Mouse (Mus musculus) MEL (cell line): Measurements from ENCODE around the gene Zfp598. TPM values are rescaled to one million over a fixed set of nuclear protein-coding genes. Genes with fewer than 3 reads are reported as not detected.

ENCODE experiments used
- DNase-seq: peaks from one replicate; pipeline ENCODE4 v3.0.0; 2011; ENCODE audit warnings: low read depth, low spot score
- H3K27ac ChIP-seq: 2 replicates; pipeline ENCODE4 v1.5.1; 2012; ENCODE audit warnings: low read depth, mild to moderate bottlenecking, control low read depth, low read length, moderate library complexity; ENCODE audit not compliant: control insufficient read depth
- H3K27me3 ChIP-seq, 2 experiments: fragments of 150-350 bp in 1 of 2; sonication (generic) in 1 of 2; 2 replicates each; pipeline ENCODE4 v1.6.1; 2012; ENCODE audit warnings: low read length in 2 of 2, mild to moderate bottlenecking in 2 of 2, improper control_type of control experiment in 1 of 2, moderate library complexity in 1 of 2; ENCODE audit not compliant: insufficient read depth in 2 of 2, control insufficient read depth in 1 of 2
- H3K36me3 ChIP-seq, 2 experiments: 2 replicates each; pipeline ENCODE4 v1.6.1; 2012 to 2014; ENCODE audit warnings: low read length in 2 of 2, improper control_type of control experiment in 1 of 2, inconsistent platforms in 1 of 2, mild to moderate bottlenecking in 1 of 2; ENCODE audit not compliant: insufficient read depth in 2 of 2, control insufficient read depth in 1 of 2
- H3K4me1 ChIP-seq, 2 experiments: fragments of 150-350 bp in 1 of 2; sonication (generic) in 1 of 2; 2 replicates each; pipeline ENCODE4 v1.6.1; 2012; ENCODE audit warnings: low read length in 2 of 2, improper control_type of control experiment in 1 of 2, mild to moderate bottlenecking in 1 of 2; ENCODE audit not compliant: insufficient read depth in 2 of 2, control insufficient read depth in 1 of 2
- H3K4me3 ChIP-seq, 2 experiments: fragments of 150-350 bp in 1 of 2; sonication (generic) in 1 of 2; 2 replicates each; pipeline ENCODE4 v1.5.1; 2012; ENCODE audit warnings: low read depth in 2 of 2, low read length in 2 of 2, mild to moderate bottlenecking in 2 of 2, moderate library complexity in 2 of 2, control low read depth in 1 of 2, improper control_type of control experiment in 1 of 2; ENCODE audit not compliant: control insufficient read depth in 1 of 2, insufficient read depth in 1 of 2
- H3K79me2 ChIP-seq: 2 replicates; pipeline ENCODE4 v1.6.1; 2012; ENCODE audit warnings: mild to moderate bottlenecking, low read length, moderate library complexity; ENCODE audit not compliant: control insufficient read depth, poor library complexity, insufficient read depth
- H3K9ac ChIP-seq: 2 replicates; pipeline ENCODE4 v1.6.1; 2012; ENCODE audit warnings: low read depth, mild to moderate bottlenecking, control low read depth, low read length, moderate library complexity; ENCODE audit not compliant: control insufficient read depth, poor library complexity, severe bottlenecking
- H3K9me3 ChIP-seq: fragments of 150-350 bp; sonication (generic); replicated peaks from 2 replicates; pipeline ENCODE4 v1.6.1; 2012; ENCODE audit warnings: mild to moderate bottlenecking, low read length, improper control_type of control experiment, moderate library complexity; ENCODE audit not compliant: insufficient read depth
- BHLHE40 ChIP-seq: IDR thresholded peaks from 2 replicates; pipeline ENCODE4 v1.6.1; 2012; ENCODE audit warnings: low read depth, mild to moderate bottlenecking, inconsistent platforms, low read length, improper control_type of control experiment, borderline replicate concordance
- CHD1 ChIP-seq: IDR thresholded peaks from 2 replicates; pipeline ENCODE4 v1.6.1; 2012; ENCODE audit warnings: low read depth, mild to moderate bottlenecking, inconsistent platforms, low read length, improper control_type of control experiment
- CHD2 ChIP-seq: IDR thresholded peaks from 2 replicates; pipeline ENCODE4 v1.6.1; 2011; ENCODE audit warnings: low read length, improper control_type of control experiment
- E2F4 ChIP-seq: IDR thresholded peaks from 2 replicates; pipeline ENCODE4 v1.6.1; 2011; ENCODE audit warnings: low read depth, low read length, improper control_type of control experiment, borderline replicate concordance
- ELF1 ChIP-seq: IDR thresholded peaks from 2 replicates; pipeline ENCODE4 v1.6.1; 2014; ENCODE audit warnings: low read depth, mild to moderate bottlenecking, inconsistent platforms, low read length, improper control_type of control experiment, moderate library complexity
- EP300 ChIP-seq, 2 experiments: IDR thresholded peaks; 2 replicates each; pipeline ENCODE4 v1.6.1; 2011; ENCODE audit warnings: improper control_type of control experiment in 2 of 2, low read length in 2 of 2, low read depth in 1 of 2, mild to moderate bottlenecking in 1 of 2
- ETS1 ChIP-seq: IDR thresholded peaks from 2 replicates; pipeline ENCODE4 v1.6.1; 2012; ENCODE audit warnings: low read depth, mild to moderate bottlenecking, inconsistent platforms, low read length, improper control_type of control experiment, moderate library complexity
- GATA1 ChIP-seq: IDR thresholded peaks from 2 replicates; pipeline ENCODE4 v1.6.1; 2011; ENCODE audit warnings: low read depth, low read length, improper control_type of control experiment
- HCFC1 ChIP-seq: IDR thresholded peaks from 2 replicates; pipeline ENCODE4 v1.6.1; 2012; ENCODE audit warnings: low read depth, mild to moderate bottlenecking, inconsistent platforms, low read length, improper control_type of control experiment, moderate library complexity
- JUND ChIP-seq: IDR thresholded peaks from 2 replicates; pipeline ENCODE4 v1.6.1; 2011; ENCODE audit warnings: low read depth, mild to moderate bottlenecking, improper control_type of control experiment, low read length
- MAFK ChIP-seq: IDR thresholded peaks from 2 replicates; pipeline ENCODE4 v1.6.1; 2011; ENCODE audit warnings: low read depth, mild to moderate bottlenecking, low read length, improper control_type of control experiment, borderline replicate concordance
- MAX ChIP-seq: IDR thresholded peaks from 2 replicates; pipeline ENCODE4 v1.6.1; 2011; ENCODE audit warnings: low read length, improper control_type of control experiment
- MAZ ChIP-seq: IDR thresholded peaks from 2 replicates; pipeline ENCODE4 v1.6.1; 2012; ENCODE audit warnings: low read depth, mild to moderate bottlenecking, inconsistent platforms, low read length, improper control_type of control experiment
- MEF2A ChIP-seq: IDR thresholded peaks from 2 replicates; pipeline ENCODE4 v1.6.1; 2014; ENCODE audit warnings: low read depth, mild to moderate bottlenecking, inconsistent platforms, low read length, improper control_type of control experiment; ENCODE audit not compliant: poor library complexity, insufficient replicate concordance, severe bottlenecking; ENCODE audit errors: extremely low read depth
- MXI1 ChIP-seq: IDR thresholded peaks from 2 replicates; pipeline ENCODE4 v1.6.1; 2011; ENCODE audit warnings: mild to moderate bottlenecking, low read depth, low read length, improper control_type of control experiment
- MYB ChIP-seq: IDR thresholded peaks from 2 replicates; pipeline ENCODE4 v1.6.1; 2011; ENCODE audit warnings: mild to moderate bottlenecking, low read depth, low read length, improper control_type of control experiment
- MYC ChIP-seq: IDR thresholded peaks from 2 replicates; pipeline ENCODE4 v1.6.1; 2011; ENCODE audit warnings: low read depth, mild to moderate bottlenecking, low read length, improper control_type of control experiment, moderate library complexity
- NELFE ChIP-seq: IDR thresholded peaks from 2 replicates; pipeline ENCODE4 v1.6.1; 2011; ENCODE audit warnings: low read depth, low read length, improper control_type of control experiment
- NRF1 ChIP-seq: IDR thresholded peaks from 2 replicates; pipeline ENCODE4 v1.6.1; 2014; ENCODE audit warnings: low read depth, mild to moderate bottlenecking, inconsistent platforms, low read length, improper control_type of control experiment, moderate library complexity; ENCODE audit not compliant: poor library complexity, insufficient read depth, severe bottlenecking
- POLR2A ChIP-seq, 2 experiments: IDR thresholded peaks; 2 replicates each; pipeline ENCODE4 v1.6.1; 2011 to 2012; ENCODE audit warnings: low read length in 2 of 2, mild to moderate bottlenecking in 2 of 2, control low read depth in 1 of 2, improper control_type of control experiment in 1 of 2, low read depth in 1 of 2, moderate library complexity in 1 of 2; ENCODE audit not compliant: control insufficient read depth in 1 of 2, insufficient read depth in 1 of 2, poor library complexity in 1 of 2
- POLR2AphosphoS2 ChIP-seq: IDR thresholded peaks from 2 replicates; pipeline ENCODE4 v1.6.1; 2011; ENCODE audit warnings: low read length, improper control_type of control experiment
- POLR2AphosphoS5 ChIP-seq: IDR thresholded peaks from 2 replicates; pipeline ENCODE4 v1.6.1; 2012; ENCODE audit warnings: low read depth, borderline replicate concordance, mild to moderate bottlenecking, inconsistent platforms, low read length, moderate library complexity, mixed read lengths
- RAD21 ChIP-seq: IDR thresholded peaks from 2 replicates; pipeline ENCODE4 v1.6.1; 2011; ENCODE audit warnings: mild to moderate bottlenecking, low read depth, low read length, improper control_type of control experiment
- RCOR1 ChIP-seq: IDR thresholded peaks from 2 replicates; pipeline ENCODE4 v1.6.1; 2012; ENCODE audit warnings: low read depth, mild to moderate bottlenecking, inconsistent platforms, low read length, improper control_type of control experiment
- SIN3A ChIP-seq: IDR thresholded peaks from 2 replicates; pipeline ENCODE4 v1.6.1; 2012; ENCODE audit warnings: low read length, improper control_type of control experiment, inconsistent platforms
- SMC3 ChIP-seq: IDR thresholded peaks from 2 replicates; pipeline ENCODE4 v1.6.1; 2011; ENCODE audit warnings: low read depth, low read length, improper control_type of control experiment
- TAL1 ChIP-seq: IDR thresholded peaks from 2 replicates; pipeline ENCODE4 v1.6.1; 2012; ENCODE audit warnings: mild to moderate bottlenecking, inconsistent platforms, low read length, moderate library complexity, mixed read lengths
- TBP ChIP-seq: IDR thresholded peaks from 2 replicates; pipeline ENCODE4 v1.8.0; 2011; ENCODE audit warnings: low read depth, low read length, improper control_type of control experiment
- TCF12 ChIP-seq: IDR thresholded peaks from 2 replicates; pipeline ENCODE4 v1.6.1; 2014; ENCODE audit warnings: low read depth, mild to moderate bottlenecking, inconsistent platforms, low read length, improper control_type of control experiment, moderate library complexity
- UBTF ChIP-seq: IDR thresholded peaks from 2 replicates; pipeline ENCODE4 v1.6.1; 2012; ENCODE audit warnings: low read depth, mild to moderate bottlenecking, inconsistent platforms, low read length, improper control_type of control experiment, moderate library complexity, borderline replicate concordance; ENCODE audit not compliant: insufficient read depth
- USF1 ChIP-seq: IDR thresholded peaks from 2 replicates; pipeline ENCODE4 v1.6.1; 2014; ENCODE audit warnings: low read depth, mild to moderate bottlenecking, inconsistent platforms, low read length, improper control_type of control experiment, moderate library complexity
- USF2 ChIP-seq, 2 experiments: IDR thresholded peaks; 2 replicates each; pipeline ENCODE4 v1.6.1; 2011 to 2012; ENCODE audit warnings: improper control_type of control experiment in 2 of 2, low read length in 2 of 2, borderline replicate concordance in 1 of 2, inconsistent platforms in 1 of 2, low read depth in 1 of 2, mild to moderate bottlenecking in 1 of 2; ENCODE audit not compliant: insufficient read depth in 1 of 2
- ZC3H11A ChIP-seq: IDR thresholded peaks from 2 replicates; pipeline ENCODE4 v1.6.1; 2012; ENCODE audit warnings: low read depth, mild to moderate bottlenecking, inconsistent platforms, low read length, improper control_type of control experiment
- ZKSCAN1 ChIP-seq: IDR thresholded peaks from 2 replicates; pipeline ENCODE4 v1.6.1; 2012; ENCODE audit warnings: low read depth, mild to moderate bottlenecking, inconsistent platforms, low read length, improper control_type of control experiment, moderate library complexity
- ZMIZ1 ChIP-seq: IDR thresholded peaks from 2 replicates; pipeline ENCODE4 v1.6.1; 2012; ENCODE audit warnings: low read depth, mild to moderate bottlenecking, inconsistent platforms, low read length, improper control_type of control experiment, moderate library complexity
- ZNF384 ChIP-seq: IDR thresholded peaks from 2 replicates; pipeline ENCODE4 v1.6.1; 2012; ENCODE audit warnings: low read depth, mild to moderate bottlenecking, inconsistent platforms, low read length, improper control_type of control experiment
- polyA plus RNA-seq, 2 experiments: library from polyadenylated mRNA; stranded (reverse) in 1 of 2; unstranded in 1 of 2; fragments of >175 nt in 1 of 2; fragments of >200 nt in 1 of 2; gene quantifications; 2 replicates each; pipeline versions ENCODE4 v1.2.1 to v1.2.4; 2012; ENCODE audit warnings: low replicate concordance in 2 of 2, low read depth in 1 of 2; ENCODE audit not compliant: insufficient read length in 2 of 2, insufficient read depth in 1 of 2, missing spikeins in 1 of 2
- total RNA-seq: library from RNA; depleted of rRNA; stranded (reverse); fragments of 300-350 nt; gene quantifications from 2 replicates; pipeline ENCODE4 v1.2.3, GENCODE M21; 2012

Gene Zfp598
- total and polyA plus RNA-seq, 3 experiments, result 22.2 to 80.4 (median 59.0) TPM

DNA sequence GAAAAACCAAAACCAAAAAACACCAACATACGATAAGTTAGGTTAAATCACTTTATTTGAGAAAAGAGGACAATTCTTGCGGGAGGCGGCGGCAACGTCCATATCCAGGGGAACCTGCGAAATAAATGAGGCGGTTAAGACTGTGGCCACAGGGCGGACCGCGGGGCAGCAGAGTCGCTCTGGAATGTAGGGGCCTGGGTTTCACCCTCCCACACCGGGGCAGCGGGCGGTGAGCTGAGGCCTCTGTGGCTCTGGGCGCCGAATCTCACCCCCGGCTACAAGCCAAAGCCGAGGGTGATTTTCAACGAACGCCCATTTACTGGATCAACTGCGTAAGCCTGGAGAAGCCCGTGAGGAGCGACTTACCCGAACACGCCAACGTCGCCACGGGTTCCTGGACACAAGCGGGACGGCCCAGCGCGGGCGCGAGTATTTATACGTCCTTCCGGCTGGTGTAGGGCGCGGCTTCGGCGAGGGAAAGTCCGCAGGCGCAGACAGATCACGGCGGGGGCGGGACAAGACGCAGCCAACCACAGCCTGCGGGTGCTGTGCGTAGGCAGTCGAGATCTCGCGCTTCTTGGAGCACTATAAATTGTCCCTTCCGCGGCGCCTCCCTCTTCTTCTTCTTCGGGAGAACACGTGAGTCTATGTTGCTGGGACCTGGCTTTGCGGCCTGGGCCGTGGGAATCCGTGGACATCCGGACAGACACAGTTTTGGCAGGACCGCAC is 50.2 kb downstream of the Zfp598 start:
- Histone ChIP-seq H3K4me3 (peak overlapping the region; percentile 69 to 98), H3K27ac (peak overlapping the region; percentile 87), H3K4me1 (peaks cover 0 to 10% of the 10 kb centered on the region in 2 experiments; a peak in 2 of 4 replicates), H3K9ac (peak overlapping the region; percentile 98), H3K79me2 (peaks cover 51% of the 10 kb centered on the region), H3K36me3 (peaks cover 5 to 11% of the 10 kb centered on the region in 2 experiments; a peak in 3 of 4 replicates), H3K27me3 (no peaks in the 10 kb centered on the region), H3K9me3 (no peaks in the 10 kb centered on the region)
- DNase-seq, result peak; percentile 99
- peak; percentile 98 for TF ChIP-seq ZMIZ1
- no peak for TF ChIP-seq BHLHE40
- no peak for TF ChIP-seq MAZ
- TF ChIP-seq USF2 (IDR thresholded peaks at IDR 0.05; ENCODE audit: borderline replicate concordance in 1 of 2, insufficient read depth in 1 of 2, low read depth in 1 of 2, low read length in 2 of 2), result no peak
- TF ChIP-seq MAFK, result no peak
- TF ChIP-seq MAX, result peak; percentile 92
- TF ChIP-seq EP300 (IDR thresholded peaks at IDR 0.05; ENCODE audit: low read depth in 1 of 2, low read length in 2 of 2), result no peak
- TF ChIP-seq SIN3A, result peak; percentile 89
- TF ChIP-seq E2F4, result no peak
- peak; percentile 91 for TF ChIP-seq MXI1
- peak; percentile 95 for TF ChIP-seq HCFC1
- peak; percentile 68 for TF ChIP-seq USF1
- TF ChIP-seq UBTF, result no peak
- no peak for TF ChIP-seq ZKSCAN1
- peak; percentile 99 for TF ChIP-seq MYC
- TF ChIP-seq ZNF384, result no peak
- TF ChIP-seq SMC3, result no peak
- peak; percentile 94 for TF ChIP-seq ELF1
- no peak for TF ChIP-seq RAD21
- peak; percentile 100 for TF ChIP-seq NELFE
- no peak for TF ChIP-seq TAL1
- TF ChIP-seq ZC3H11A, result no peak
- peak; percentile 99 for TF ChIP-seq POLR2AphosphoS2
- no peak for TF ChIP-seq MYB
- no peak for TF ChIP-seq RCOR1
- TF ChIP-seq JUND, result no peak
- TF ChIP-seq NRF1, result peak; percentile 76
- TF ChIP-seq TCF12, result 0 out of 2 replicates have a peak, but pooled peaks have one; percentile 66
- TF ChIP-seq TBP, result peak; percentile 99
- TF ChIP-seq MEF2A, result no peak
- peak; percentile 96 for TF ChIP-seq CHD2
- peak; percentile 77 to 98 for TF ChIP-seq POLR2A (IDR thresholded peaks at IDR 0.05; ENCODE audit: control insufficient read depth in 1 of 2, insufficient read depth in 1 of 2, low read depth in 1 of 2, low read length in 2 of 2, poor library complexity in 1 of 2)
- no peak for TF ChIP-seq CHD1
- TF ChIP-seq ETS1, result peak; percentile 17; the same call in 1 of the 2 replicates
- peak; percentile 98 for TF ChIP-seq POLR2AphosphoS5
- TF ChIP-seq GATA1, result no peak
